Mouse (Mus musculus) right cerebral cortex, adult 18-20 months (tissue): Measurements from ENCODE around the gene Elovl5.

ENCODE experiments used
- DNase-seq: peaks from one replicate; pipeline ENCODE4 v3.0.0; 2022; ENCODE audit warnings: mixed read lengths

The Elovl5 gene

GRCm38 (mm10) chr9:77917074-77917621, at the start of gene Elovl5:
TSS of gene Elovl5 (plus strand) at chr9:77917364.
- DNase-seq: peak; percentile 97

- no peak for DNase-seq
Measured at GRCm38 (mm10) chr9:77891501-77891900, 25.7 kb upstream of the Elovl5 start.

- no peak for DNase-seq
Measured at GRCm38 (mm10) chr9:77898551-77898950, 18.6 kb upstream of the Elovl5 start.

GRCm38 (mm10) chr9:77904133-77904532, 13.0 kb upstream of the Elovl5 start:
- no peak for DNase-seq

DNA sequence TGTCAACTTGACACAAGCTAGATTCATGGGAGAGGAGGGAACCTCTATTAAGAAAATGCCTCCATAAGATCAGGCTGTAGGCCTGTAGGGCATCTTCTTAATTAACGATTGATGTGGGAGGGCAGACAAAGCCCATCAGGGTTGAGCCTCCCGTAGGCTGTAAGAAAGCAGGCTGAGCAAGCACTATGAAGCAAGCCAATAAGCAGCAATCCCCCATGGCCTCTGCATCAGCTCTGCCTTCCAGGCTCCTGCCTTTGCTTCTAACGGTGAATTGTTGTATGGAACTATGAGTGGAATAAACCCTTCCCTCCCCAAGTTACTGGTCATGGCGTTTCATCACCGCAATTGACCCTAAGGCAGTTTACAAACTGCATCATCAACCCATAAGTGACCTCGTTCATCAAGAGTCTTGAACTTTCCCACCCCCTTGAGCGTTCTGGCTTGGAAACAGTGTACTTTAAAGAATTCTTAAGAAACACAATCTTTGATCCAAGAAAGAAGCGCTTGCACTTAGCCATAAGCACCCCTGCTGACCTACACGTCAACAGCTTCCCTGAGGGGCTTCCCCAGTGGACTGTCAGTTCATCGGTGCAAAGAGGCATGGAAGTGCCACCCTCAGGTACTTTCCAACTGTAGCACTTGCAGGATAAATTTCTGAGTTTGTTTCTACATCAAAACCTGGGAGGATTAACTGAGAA, 7.4 kb upstream of the Elovl5 start:
- DNase-seq: no peak

DNA sequence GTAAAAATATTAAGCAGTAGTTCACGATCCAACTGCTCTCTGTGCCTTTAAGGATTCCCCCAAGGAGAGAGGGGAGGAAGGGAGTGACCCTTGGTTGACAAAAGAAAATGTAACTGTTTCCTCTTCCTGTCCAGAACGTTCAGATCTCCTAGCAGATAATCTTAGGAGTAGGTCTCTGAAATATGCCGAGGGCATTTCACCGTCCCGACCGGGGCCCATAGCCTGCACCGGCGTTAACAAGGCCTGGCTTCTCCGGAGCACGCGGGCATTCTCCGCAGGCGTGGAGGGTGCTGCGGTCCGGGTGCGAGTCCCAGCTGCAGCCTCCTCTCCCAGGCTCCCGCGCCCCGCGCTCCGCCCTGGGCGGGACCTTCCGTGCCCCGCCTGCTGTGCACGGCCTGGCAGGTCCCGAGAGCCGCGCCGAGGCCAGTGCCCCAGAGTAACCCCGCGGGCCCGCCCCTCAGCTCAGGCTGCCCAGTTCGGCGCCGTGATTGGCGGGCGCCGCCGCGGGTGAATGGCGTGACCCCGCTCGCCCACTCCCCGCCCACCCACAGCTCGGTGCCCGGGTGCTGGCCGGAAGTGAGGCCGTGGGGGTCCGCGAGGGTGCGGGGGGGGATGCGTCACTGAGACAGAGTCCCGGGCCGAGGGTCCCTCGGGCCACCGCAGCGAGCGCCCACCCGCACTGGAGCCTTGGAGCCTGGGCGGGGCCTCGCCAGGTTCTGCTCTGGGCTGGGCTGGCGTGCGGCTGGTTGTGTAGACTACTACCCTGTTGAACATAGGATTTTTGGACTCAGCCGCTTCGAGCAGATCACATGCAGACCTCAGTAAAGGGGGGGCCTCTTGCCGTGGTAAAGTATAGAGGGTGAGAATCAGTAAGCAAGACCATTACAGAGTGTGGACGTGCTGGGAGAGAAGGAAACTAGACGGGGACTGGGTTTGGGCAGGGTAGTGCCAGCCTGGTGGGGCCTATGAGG, 6.6 kb upstream of the Elovl5 start:
- DNase-seq: peak; percentile 89

DNA sequence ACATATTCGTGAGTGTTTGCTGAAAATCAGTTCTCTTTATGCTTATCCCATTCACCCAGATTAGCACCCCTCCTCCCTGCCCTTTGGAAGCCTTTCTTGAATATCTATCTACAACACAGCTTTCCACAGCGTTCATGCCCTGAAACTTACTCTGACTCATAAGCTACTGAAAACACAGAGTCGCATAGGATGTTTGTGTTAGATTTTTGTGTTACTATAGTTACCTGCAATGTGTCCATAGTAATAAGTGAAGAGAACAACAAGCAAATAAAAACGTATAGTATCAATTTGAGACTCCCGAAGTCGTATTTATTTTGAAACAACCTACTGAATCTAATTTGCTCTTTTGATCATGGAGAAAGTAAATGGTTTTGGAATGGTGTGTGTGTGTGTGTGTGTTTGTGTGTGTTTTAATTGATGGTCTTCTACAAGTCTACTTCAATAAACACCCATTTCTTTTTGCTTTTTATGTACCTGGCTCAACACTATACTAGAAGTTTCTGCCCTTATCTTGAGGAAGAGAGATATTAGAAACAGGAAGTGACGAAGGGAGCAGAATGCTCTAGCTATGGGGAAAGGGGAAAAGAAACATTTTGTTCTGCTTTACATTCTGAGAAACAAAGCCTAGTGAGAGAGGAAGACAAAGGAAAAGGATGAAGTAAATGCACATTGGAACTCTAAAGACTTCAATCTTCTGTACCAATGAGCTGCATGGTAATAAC, 5.5 kb upstream of the Elovl5 start:
- no peak for DNase-seq

GRCm38 (mm10) chr9:77912246-77912645, 4.9 kb upstream of the Elovl5 start:
- DNase-seq: no peak

DNA sequence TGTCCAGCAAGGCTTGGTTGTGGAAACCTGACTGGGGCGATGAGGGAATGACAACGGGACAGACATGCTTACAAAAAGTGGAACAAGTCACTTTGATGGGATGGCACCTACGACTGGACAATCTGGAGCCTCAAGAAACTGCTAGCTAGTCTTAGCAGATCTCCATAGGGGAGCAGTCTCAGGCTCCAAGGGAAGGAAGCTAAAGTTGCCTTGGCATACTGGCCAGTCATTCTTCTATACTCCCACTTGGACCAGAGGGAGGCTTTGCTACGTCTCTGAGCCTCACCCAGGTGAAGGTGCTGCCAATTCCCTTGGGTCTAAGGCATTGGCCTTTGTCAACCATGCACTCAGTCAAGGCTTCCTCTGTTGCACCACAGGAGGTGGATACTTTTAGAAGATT, 2.5 kb upstream of the Elovl5 start:
- DNase-seq: no peak

- DNase-seq: no peak
Measured at GRCm38 (mm10) chr9:77915791-77916190, 1.4 kb upstream of the Elovl5 start.

GRCm38 (mm10) chr9:77917622-77918131, 513 bp downstream of the Elovl5 start:
- DNase-seq: no peak

DNA sequence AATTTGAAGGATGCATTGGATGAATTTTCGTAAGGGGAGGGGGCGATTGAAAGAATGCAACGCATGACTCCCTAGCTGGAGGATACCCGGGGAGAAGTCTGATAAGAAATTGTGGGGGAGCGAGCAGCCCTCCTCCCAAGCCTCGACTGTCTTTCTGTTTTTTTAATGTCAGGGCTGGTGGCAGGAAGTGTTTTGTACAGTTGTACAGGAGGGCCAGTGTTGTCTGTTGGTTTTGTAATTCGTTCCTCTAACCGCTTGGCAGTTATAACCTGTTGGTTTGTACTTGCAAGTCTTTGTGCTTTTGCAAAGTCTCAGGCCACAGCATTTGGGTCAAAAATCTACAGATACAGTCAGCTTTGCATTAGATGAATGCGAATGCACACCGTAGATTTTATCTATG, 1.0 kb downstream of the Elovl5 start:
- no peak for DNase-seq

GRCm38 (mm10) chr9:77918961-77919670, 2.0 kb downstream of the Elovl5 start:
- DNase-seq: no peak

DNA sequence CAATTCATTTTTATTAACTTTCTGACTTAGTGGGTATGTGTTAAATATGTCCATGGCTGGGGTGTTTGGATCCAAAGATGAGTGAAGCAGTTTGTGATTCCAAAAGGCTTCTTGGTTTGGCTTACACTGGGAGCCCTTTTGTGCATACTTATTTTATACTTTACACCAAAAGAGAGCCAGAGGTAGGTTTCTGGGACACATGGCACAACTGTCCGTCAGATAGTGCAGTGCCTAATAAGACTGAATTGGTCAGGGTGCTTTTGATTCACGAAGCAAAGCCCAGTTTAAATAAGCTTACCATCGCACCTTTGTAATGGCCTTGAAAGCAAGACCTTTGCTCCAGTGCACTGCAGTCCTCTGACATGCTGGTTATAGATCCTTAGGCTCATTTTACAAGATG, 3.3 kb downstream of the Elovl5 start:
- DNase-seq: no peak

DNA sequence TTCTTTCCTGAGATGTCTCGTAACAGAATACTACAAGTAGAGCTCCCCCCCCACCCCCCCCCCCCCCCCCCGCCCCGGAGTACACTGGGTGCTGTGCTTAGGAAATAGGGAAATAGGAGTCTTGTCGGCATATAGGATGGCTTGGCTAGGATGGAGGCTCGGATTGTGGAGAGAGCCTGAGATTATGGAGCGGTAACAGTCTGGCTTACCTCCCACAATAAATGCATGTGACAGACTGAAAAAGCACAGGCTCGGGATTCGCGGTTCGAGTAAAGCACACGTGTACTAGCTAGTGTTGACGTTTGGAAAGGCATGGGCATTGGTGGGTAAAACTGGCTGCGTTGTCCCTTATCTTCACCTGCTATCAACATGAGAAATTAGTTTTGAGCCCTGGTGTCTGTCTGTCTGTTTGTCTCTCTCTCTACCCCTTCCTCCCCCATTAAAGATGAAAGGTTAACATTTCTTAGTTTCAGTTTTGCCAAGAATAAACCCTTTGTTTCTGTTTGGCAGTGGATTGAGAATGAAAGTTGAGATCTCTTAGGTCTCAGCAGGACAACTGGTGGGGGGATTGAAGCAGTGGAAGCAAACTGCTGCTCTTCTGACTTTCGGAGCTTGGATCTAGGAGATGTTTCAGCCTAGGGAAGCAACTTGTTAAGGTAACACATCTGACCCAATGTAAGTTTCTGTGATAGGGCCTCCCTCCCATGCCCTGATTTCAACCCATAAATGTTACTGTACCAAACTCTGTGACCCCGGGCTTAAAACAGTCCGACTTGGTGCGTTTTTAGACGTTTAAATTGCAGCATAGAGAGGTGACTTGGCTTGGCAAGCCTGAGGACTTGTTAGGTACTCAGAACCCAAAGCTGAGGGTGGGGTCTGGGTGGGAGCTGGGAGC, 4.4 kb downstream of the Elovl5 start:
- DNase-seq: no peak

DNA sequence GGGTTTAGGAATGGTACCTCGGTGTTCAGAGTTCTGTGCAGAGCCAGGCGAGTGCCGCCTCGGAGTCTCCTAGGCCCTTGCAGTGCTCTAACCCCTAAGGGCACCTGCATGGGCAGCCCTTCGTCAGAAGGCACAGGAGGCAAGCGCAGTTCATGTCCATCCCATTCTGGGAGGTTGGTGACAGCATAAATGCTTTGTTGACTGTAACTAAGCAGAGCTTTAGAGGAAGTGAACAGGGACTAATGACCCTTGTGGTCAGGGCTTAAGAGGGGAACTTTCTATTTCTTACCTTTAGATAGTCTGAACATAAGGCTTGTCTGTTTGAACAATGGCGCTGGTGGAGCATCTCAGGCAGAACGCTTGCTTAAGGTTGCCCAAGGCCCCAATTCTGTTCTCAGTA, 6.6 kb downstream of the Elovl5 start:
- no peak for DNase-seq

- DNase-seq: no peak
Measured at GRCm38 (mm10) chr9:77924199-77924598, 7.0 kb downstream of the Elovl5 start.

DNA sequence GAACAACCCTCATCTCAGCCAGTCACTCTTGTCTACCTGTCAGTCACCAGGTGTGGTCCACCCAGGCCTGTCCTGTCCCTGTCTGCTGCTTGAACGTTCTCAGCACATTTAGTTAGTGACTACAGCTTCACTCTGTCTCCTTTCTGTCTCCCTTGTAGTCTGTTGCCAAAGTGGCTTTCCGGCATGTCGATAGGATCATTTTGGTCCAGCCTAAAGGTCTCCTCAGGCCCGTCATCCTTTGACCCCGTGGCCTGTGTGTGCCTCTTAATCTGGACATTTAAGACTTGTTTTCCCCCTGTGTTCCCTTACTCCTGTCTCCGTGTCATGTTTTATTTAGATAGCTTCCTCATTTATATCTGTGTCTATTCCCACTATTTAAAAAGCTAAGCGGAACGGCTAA, 9.0 kb downstream of the Elovl5 start:
- DNase-seq: no peak

GRCm38 (mm10) chr9:77926911-77927310, 9.7 kb downstream of the Elovl5 start:
- no peak for DNase-seq

GRCm38 (mm10) chr9:77927431-77927830, 10.3 kb downstream of the Elovl5 start:
- no peak for DNase-seq

- no peak for DNase-seq
Measured at GRCm38 (mm10) chr9:77928769-77929168, 11.6 kb downstream of the Elovl5 start.
